Mouse (Mus musculus): ENCODE measurements around the gene Ccdc124. TPM values are rescaled to one million over a fixed set of nuclear protein-coding genes. Genes with fewer than 3 reads are reported as not detected.

The Ccdc124 gene
- polyA plus RNA-seq, 1 experiment, result 26.5 TPM

GRCm38 (mm10) chr8:70821992-70822391 lies 51.7 kb downstream of the Ccdc124 start:
- no peak for TF ChIP-seq POLR2A (IDR thresholded peaks at IDR 0.05; ENCODE audit: low read depth, low read length)
- no peak for TF ChIP-seq CTCF (IDR thresholded peaks at IDR 0.05; ENCODE audit: extremely low read depth, insufficient read depth, insufficient read length, insufficient replicate concordance)
- no peaks in the 10 kb centered on the region for H3K27me3 ChIP-seq (ENCODE audit: control insufficient read depth, insufficient read depth, low read length)
- 67% methylated on average over 11 of the region's 11 CpGs for whole genome bisulfite sequencing
- H3K27ac ChIP-seq (ENCODE audit: insufficient read depth, low read length), result no peak overlapping the region
- DNase-seq (ENCODE audit: low read depth in 1 of 2, low spot score in 2 of 2), result no peak
- no peaks in the 10 kb centered on the region for H3K36me3 ChIP-seq (ENCODE audit: control insufficient read depth, insufficient read depth, low read length)
- H3K4me3 ChIP-seq (ENCODE audit: extremely low read depth, insufficient read depth, insufficient read length), result no peak overlapping the region
- H3K4me1 ChIP-seq (ENCODE audit: control insufficient read depth, insufficient read depth, insufficient read length), result no peaks in the 10 kb centered on the region

- no peaks in the 10 kb centered on the region for H3K36me3 ChIP-seq (ENCODE audit: control insufficient read depth, insufficient read depth, low read length)
- no peak overlapping the region for H3K4me3 ChIP-seq (ENCODE audit: extremely low read depth, insufficient read depth, insufficient read length)
- 21% methylated on average over 30 of the region's 30 CpGs for WGBS
- peak in 1 of 2 experiments; percentile 64 for DNase-seq (ENCODE audit: low read depth in 1 of 2, low spot score in 2 of 2)
- TF ChIP-seq POLR2A (IDR thresholded peaks at IDR 0.05; ENCODE audit: low read depth, low read length), result no peak
- peak; percentile 97 for TF ChIP-seq CTCF (IDR thresholded peaks at IDR 0.05; ENCODE audit: extremely low read depth, insufficient read depth, insufficient read length, insufficient replicate concordance)
- no peak overlapping the region for H3K27ac ChIP-seq (ENCODE audit: insufficient read depth, low read length)
- H3K27me3 ChIP-seq (ENCODE audit: control insufficient read depth, insufficient read depth, low read length), result no peaks in the 10 kb centered on the region
- H3K4me1 ChIP-seq (ENCODE audit: control insufficient read depth, insufficient read depth, insufficient read length), result no peaks in the 10 kb centered on the region
These were observed 52.3 kb downstream of the Ccdc124 start for GRCm38 (mm10) chr8:70821399-70821962.

GRCm38 (mm10) chr8:70820101-70820935 lies 53.4 kb downstream of the Ccdc124 start:
- no peaks in the 10 kb centered on the region for H3K27me3 ChIP-seq (ENCODE audit: control insufficient read depth, insufficient read depth, low read length)
- TF ChIP-seq POLR2A (IDR thresholded peaks at IDR 0.05; ENCODE audit: low read depth, low read length) (no peak), CTCF (IDR thresholded peaks at IDR 0.05; ENCODE audit: extremely low read depth, insufficient read depth, insufficient read length, insufficient replicate concordance) (no peak)
- H3K4me3 ChIP-seq (ENCODE audit: extremely low read depth, insufficient read depth, insufficient read length), result no peak overlapping the region
- no peaks in the 10 kb centered on the region for H3K36me3 ChIP-seq (ENCODE audit: control insufficient read depth, insufficient read depth, low read length)
- H3K27ac ChIP-seq (ENCODE audit: insufficient read depth, low read length), result no peak overlapping the region
- no peak for DNase-seq (ENCODE audit: low read depth in 1 of 2, low spot score in 2 of 2)
- 77% methylated on average over 31 of the region's 31 CpGs for WGBS
- no peaks in the 10 kb centered on the region for H3K4me1 ChIP-seq (ENCODE audit: control insufficient read depth, insufficient read depth, insufficient read length)

Other genes with a start within 250 kb of the Ccdc124 start
- gene Gdf15, start 241.5 kb downstream of the Ccdc124 start, polyA plus RNA-seq (2012; rRNA removed), result 5.2 and 6.0 TPM in 2 replicates
- gene Pgpep1, start 213.5 kb downstream of the Ccdc124 start, polyA plus RNA-seq (2012; rRNA removed), result 18.2 and 22.2 TPM in 2 replicates
- 109 and 137 TPM in 2 replicates for gene Lsm4, start 200.7 kb downstream of the Ccdc124 start, polyA plus RNA-seq (2012; rRNA removed)
- gene Jund, start 175.0 kb downstream of the Ccdc124 start, polyA plus RNA-seq (2012; rRNA removed), result 269 and 455 TPM in 2 replicates
- 0.08 and 0.09 TPM in 2 replicates for gene Iqcn, start 170.5 kb downstream of the Ccdc124 start, polyA plus RNA-seq (2012; rRNA removed)
- 0.65 and 0.92 TPM in 2 replicates for gene Gm3336, start 155.4 kb downstream of the Ccdc124 start, polyA plus RNA-seq (2012; rRNA removed)
- 2.8 and 3.6 TPM in 2 replicates for gene Pde4c, start 150.2 kb downstream of the Ccdc124 start, polyA plus RNA-seq (2012; rRNA removed)
- 12.1 and 17.7 TPM in 2 replicates for gene Rab3a, start 119.3 kb downstream of the Ccdc124 start, polyA plus RNA-seq (2012; rRNA removed)
- 37.3 and 69.8 TPM in 2 replicates for gene Mpv17l2, start 113.0 kb downstream of the Ccdc124 start, polyA plus RNA-seq (2012; rRNA removed)
- 56.3 and 90.3 TPM in 2 replicates for gene Pik3r2, start 97.2 kb downstream of the Ccdc124 start, polyA plus RNA-seq (2012; rRNA removed)
- gene Mast3, start 68.9 kb downstream of the Ccdc124 start, polyA plus RNA-seq (2012; rRNA removed), result 175 and 297 TPM in 2 replicates
- gene Il12rb1, start 65.5 kb downstream of the Ccdc124 start, polyA plus RNA-seq (2012; rRNA removed), result 5.8 and 7.4 TPM in 2 replicates
- gene Arrdc2, start 34.2 kb downstream of the Ccdc124 start, polyA plus RNA-seq (2012; rRNA removed), result 73.8 and 74.1 TPM in 2 replicates
- gene Kcnn1, start 10.7 kb downstream of the Ccdc124 start, polyA plus RNA-seq (2012; rRNA removed), result 0.65 and 1.1 TPM in 2 replicates
- gene Slc5a5, start 18.8 kb upstream of the Ccdc124 start, polyA plus RNA-seq (2012; rRNA removed), result 1.0 and 1.1 TPM in 2 replicates
- 7,043 and 8,184 TPM in 2 replicates for gene Rpl18a, start 23.5 kb upstream of the Ccdc124 start, polyA plus RNA-seq (2012; rRNA removed)
- gene Map1s, start 32.0 kb upstream of the Ccdc124 start, polyA plus RNA-seq (2012; rRNA removed), result 62.2 and 95.7 TPM in 2 replicates